Mouse (Mus musculus) heart, postnatal 0 days (tissue): ENCODE results near the gene Olfr308. TPM values are rescaled to one million over a fixed set of nuclear protein-coding genes. Genes with fewer than 3 reads are reported as not detected.
"Not testable (repeated sequence)": the region's sequence is repeated elsewhere in the genome, so short reads cannot be mapped to it uniquely, and the experiment has no call there.

ENCODE experiments used
- ATAC-seq: fragments of 200-750 bp; cut with Nextera tagmentation; 2 replicates; pipeline ENCODE4 v1.8.0; 2017; ENCODE audit warnings: low read depth, moderate number of reproducible peaks, moderate library complexity; ENCODE audit not compliant: insufficient read depth
- DNase-seq: peaks from one replicate; pipeline ENCODE4 v3.0.0-alpha.2; 2016; ENCODE audit warnings: low spot score
- H3K27ac ChIP-seq: fragments of 300-500 bp; sonication (generic); 2 replicates; pipeline ENCODE4 v1.5.1; 2014; ENCODE audit warnings: low read depth, mild to moderate bottlenecking
- H3K27me3 ChIP-seq: fragments of 300-500 bp; sonication (generic); 2 replicates; pipeline ENCODE4 v1.6.1; 2014; ENCODE audit warnings: low read length, mixed read lengths; ENCODE audit not compliant: control insufficient read depth, insufficient read depth
- H3K36me3 ChIP-seq: fragments of 300-500 bp; sonication (generic); replicated peaks from 2 replicates; pipeline ENCODE4 v1.6.1; 2014; ENCODE audit warnings: low read length, mixed read lengths; ENCODE audit not compliant: control insufficient read depth, insufficient read depth
- H3K4me1 ChIP-seq: fragments of 300-500 bp; sonication (generic); 2 replicates; pipeline ENCODE4 v1.6.1; 2014; ENCODE audit warnings: antibody characterized with exemption; ENCODE audit not compliant: control insufficient read depth, insufficient read depth
- H3K4me2 ChIP-seq: fragments of 300-500 bp; sonication (generic); 2 replicates; pipeline ENCODE4 v1.6.1; 2014; ENCODE audit warnings: low read depth, mild to moderate bottlenecking, low read length, moderate library complexity
- H3K4me3 ChIP-seq: fragments of 300-500 bp; sonication (generic); 2 replicates; pipeline ENCODE4 v1.5.1; 2014; ENCODE audit warnings: low read depth, low read length
- H3K9ac ChIP-seq: fragments of 300-500 bp; sonication (generic); replicated peaks from 2 replicates; pipeline ENCODE4 v1.6.1; 2014; ENCODE audit warnings: low read depth, low read length, mixed read lengths
- H3K9me3 ChIP-seq: fragments of 300-500 bp; sonication (generic); replicated peaks from 2 replicates; pipeline ENCODE4 v1.6.1; 2016; ENCODE audit warnings: low read length; ENCODE audit not compliant: control insufficient read depth
- CTCF ChIP-seq: IDR thresholded peaks from 2 replicates; pipeline ENCODE4 v1.5.1; 2016; ENCODE audit warnings: antibody characterized with exemption, control low read depth, low read depth
- EP300 ChIP-seq: IDR thresholded peaks from 2 replicates; pipeline ENCODE4 v1.6.1; 2016; ENCODE audit warnings: antibody characterized with exemption, low read depth
- WGBS: fragments of 180-500 bp; shearing (Covaris S2); extraction: QIAGEN DNeasy Blood & Tissue Kit; methylation state at CpG from one replicate; pipeline ENCODE4 v1.1.7; 2014; 5-methylcytosine and 5-hydroxymethylcytosine counted together
- polyA plus RNA-seq: library from polyadenylated mRNA; unstranded; fragments of >200 nt; fragmentation: Nextera tagmentation; extraction: Ambion mirVana; gene quantifications from 2 replicates; pipeline ENCODE4 v1.2.1, GENCODE M21; 2015
- total RNA-seq: library from RNA; depleted of rRNA; stranded (reverse); fragments of >200 nt; gene quantifications from 2 replicates; pipeline ENCODE4 v1.2.3, GENCODE M21; 2014; ENCODE audit warnings: low replicate concordance; rRNA removed

Olfr308 gene
- total RNA-seq (not detected in 2 replicates), polyA plus RNA-seq (not detected in 2 replicates)

DNA sequence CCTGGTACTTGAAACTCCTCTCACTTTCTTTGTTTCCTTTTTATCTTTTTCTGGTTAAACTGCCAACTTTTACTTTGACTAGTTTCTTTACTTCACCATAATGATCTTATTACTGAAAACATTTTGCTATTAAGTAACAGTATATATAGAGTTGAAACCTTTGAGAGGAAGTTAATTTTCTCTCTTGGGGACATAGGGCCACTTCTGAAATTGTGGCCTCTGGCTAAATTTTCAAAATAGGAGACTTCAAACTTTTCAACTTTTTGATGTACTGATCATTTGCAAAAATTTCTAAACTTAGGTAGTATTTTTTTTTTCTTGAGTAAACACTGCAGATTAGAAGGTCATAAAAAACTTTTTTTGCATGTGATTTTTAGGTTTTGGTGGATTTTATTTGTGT, at the start of gene Olfr308:
Olfr308 (minus strand) TSS at position 101 of the 400 bp plus-strand sequence.
- no peak for DNase-seq
- H3K27me3 ChIP-seq = no peaks in the 10 kb centered on the region
- ATAC-seq = no peak
- no peaks in the 10 kb centered on the region for H3K4me1 ChIP-seq
- no peak within 1 kb of the TSS for H3K4me2 ChIP-seq
- no peak within 1 kb of the TSS for H3K9ac ChIP-seq
- H3K9me3 ChIP-seq = no peaks in the 10 kb centered on the region
- H3K4me3 ChIP-seq = no peak within 1 kb of the TSS
- no peak within 1 kb of the TSS for H3K27ac ChIP-seq
- TF ChIP-seq CTCF = no peak
- TF ChIP-seq EP300 = no peak
- H3K36me3 ChIP-seq = no peaks in the 10 kb centered on the region

DNA sequence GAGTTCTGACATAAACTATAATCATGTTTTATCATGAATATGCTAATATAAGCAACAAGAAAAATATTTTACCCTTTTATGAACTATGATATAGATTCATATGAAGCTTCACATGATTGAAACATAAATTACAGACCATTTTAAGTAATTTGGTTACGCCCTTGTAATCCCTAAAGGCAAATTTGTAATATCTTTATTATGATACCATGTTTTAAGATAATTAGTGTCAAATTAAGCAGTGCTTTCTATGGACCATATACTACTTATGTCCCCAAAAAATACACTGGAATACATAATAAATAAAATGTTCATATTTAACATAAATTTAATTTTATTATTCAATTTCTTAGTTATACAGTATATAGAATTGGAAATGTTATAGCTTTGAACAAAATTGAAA, 41.4 kb upstream of the Olfr308 start, which contains the start of gene Olfr305:
Olfr305 (minus strand) TSS at position 101 of the 400 bp plus-strand sequence.
- Histone ChIP-seq H3K36me3 (no peaks in the 10 kb centered on the region), H3K4me1 (no peaks in the 10 kb centered on the region), H3K27me3 (no peaks in the 10 kb centered on the region), H3K9me3 (no peaks in the 10 kb centered on the region), H3K4me3 (no peak within 1 kb of the TSS), H3K9ac (no peak within 1 kb of the TSS), H3K27ac (no peak within 1 kb of the TSS), H3K4me2 (no peak within 1 kb of the TSS)
- TF ChIP-seq EP300 = no peak
- no peak for TF ChIP-seq CTCF
- WGBS = 71% methylated on average over 1 of the region's 1 CpGs
- ATAC-seq = no peak
- DNase-seq = no peak

DNA sequence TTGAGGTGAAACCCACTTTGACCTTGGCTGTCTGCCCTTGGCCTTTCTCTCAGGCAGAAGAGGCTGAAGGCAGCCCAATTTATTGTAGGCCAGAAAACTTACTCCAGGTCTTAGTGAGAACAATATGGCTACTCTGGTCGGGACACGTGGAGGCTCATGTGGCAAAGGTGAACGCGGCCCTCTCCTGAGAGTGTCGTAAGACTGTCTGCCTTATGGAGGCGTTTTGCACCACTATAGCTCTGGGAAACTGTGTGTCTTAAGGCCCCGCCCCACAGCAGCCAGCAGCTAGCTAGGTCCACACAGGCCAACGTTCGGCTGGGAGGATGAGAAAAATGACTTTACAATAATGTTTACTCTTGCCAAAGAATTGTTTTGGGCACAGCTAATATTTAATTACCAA, 20.9 kb upstream of the Olfr308 start:
- not testable (repeated sequence) for H3K27ac ChIP-seq, H3K4me1 ChIP-seq, H3K9me3 ChIP-seq, ATAC-seq, H3K4me3 ChIP-seq, DNase-seq, H3K9ac ChIP-seq, H3K4me2 ChIP-seq, H3K36me3 ChIP-seq, H3K27me3 ChIP-seq
- 81% methylated on average over 9 of the region's 9 CpGs for WGBS

DNA sequence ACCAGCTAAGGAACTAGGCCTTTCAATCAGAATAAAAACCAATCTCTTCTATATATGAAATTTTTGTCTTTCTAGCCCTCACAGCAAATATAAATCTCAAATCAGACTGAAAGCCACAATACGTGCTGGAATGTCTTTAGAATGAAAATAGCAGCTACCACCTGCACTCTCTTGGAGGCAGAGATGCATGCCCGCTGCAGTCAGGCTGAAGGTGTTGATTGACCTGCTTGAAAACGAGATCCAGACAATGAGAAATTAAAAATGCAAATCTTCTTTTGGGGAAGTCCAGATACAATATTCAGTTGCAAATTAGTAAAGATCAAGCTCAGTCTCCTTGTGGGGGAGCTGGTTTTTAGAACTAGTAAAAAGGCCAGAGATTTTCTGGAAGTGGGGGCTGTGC, 18.8 kb upstream of the Olfr308 start:
- Histone ChIP-seq H3K9me3 (no peaks in the 10 kb centered on the region), H3K9ac (no peak overlapping the region), H3K36me3 (no peaks in the 10 kb centered on the region), H3K4me3 (no peak overlapping the region), H3K27ac (no peak overlapping the region), H3K4me2 (no peak overlapping the region), H3K27me3 (no peaks in the 10 kb centered on the region), H3K4me1 (no peaks in the 10 kb centered on the region)
- 50% methylated on average over 3 of the region's 3 CpGs for WGBS
- DNase-seq (no peak), ATAC-seq (no peak)
- TF ChIP-seq CTCF (no peak), EP300 (no peak)

DNA sequence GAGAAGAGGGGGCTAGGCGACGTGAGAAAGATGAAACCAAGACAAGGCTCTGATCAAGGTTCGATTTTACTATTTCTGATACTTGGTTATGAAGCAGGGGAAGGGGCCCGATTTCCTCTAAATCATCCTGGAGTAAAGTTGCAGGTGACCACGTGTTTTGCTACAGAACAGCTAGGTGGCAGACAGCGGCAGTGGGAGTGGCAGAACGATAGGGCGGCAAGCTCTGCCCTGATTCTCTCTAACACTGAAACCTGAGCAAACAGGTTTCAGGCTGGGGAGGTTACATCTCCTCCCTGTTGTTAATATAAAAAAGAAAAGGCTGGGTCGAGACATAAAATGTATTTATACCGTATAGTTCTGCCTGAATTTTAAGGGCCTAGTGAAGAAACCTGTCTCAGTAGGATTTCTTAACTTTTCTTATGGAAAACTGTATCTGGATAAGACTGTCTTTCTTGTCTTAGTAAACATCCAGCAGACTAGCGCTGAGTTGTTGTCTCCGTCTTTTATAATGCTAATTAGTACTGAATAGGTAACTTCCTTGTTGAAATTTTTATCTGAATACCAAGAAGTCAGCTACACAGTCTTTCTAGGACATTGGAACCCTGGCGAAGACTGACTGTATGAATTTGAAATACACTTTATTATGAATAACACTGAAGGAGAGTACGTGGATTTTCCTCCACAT, 17.6 kb upstream of the Olfr308 start:
- WGBS = 61% methylated on average over 14 of the region's 14 CpGs
- H3K9me3 ChIP-seq = no peaks in the 10 kb centered on the region
- no peaks in the 10 kb centered on the region for H3K36me3 ChIP-seq
- no peak overlapping the region for H3K4me2 ChIP-seq
- no peak overlapping the region for H3K9ac ChIP-seq
- no peak for ATAC-seq
- no peak for DNase-seq
- no peaks in the 10 kb centered on the region for H3K27me3 ChIP-seq
- H3K4me1 ChIP-seq = no peaks in the 10 kb centered on the region
- no peak overlapping the region for H3K4me3 ChIP-seq
- H3K27ac ChIP-seq = no peak overlapping the region
- TF ChIP-seq EP300 = no peak
- no peak for TF ChIP-seq CTCF

DNA sequence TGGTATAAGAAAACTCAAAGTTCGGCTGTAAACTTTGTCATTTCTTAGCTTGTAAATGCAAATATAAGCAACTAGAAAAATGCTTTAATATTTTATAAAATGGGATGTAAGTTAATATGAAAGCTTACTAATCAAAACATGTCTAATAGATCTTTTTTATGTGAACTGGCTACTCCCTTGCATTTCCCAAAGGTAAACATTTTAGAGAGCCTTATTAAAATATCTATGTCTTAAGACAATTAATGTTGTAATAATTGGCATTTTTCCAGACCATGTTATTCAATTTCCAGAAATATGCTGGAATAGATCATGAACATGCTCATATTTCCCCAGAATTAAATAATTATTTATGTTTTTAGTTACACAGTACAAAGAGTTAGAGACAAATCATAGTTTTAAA, 12.1 kb upstream of the Olfr308 start, which contains the start of gene Olfr307:
Olfr307 (minus strand) TSS at position 101 of the 400 bp plus-strand sequence.
- ATAC-seq (no peak), DNase-seq (no peak)
- Histone ChIP-seq H3K4me3 (no peak within 1 kb of the TSS), H3K36me3 (no peaks in the 10 kb centered on the region), H3K9me3 (no peaks in the 10 kb centered on the region), H3K4me2 (no peak within 1 kb of the TSS), H3K9ac (no peak within 1 kb of the TSS), H3K27me3 (no peaks in the 10 kb centered on the region), H3K4me1 (no peaks in the 10 kb centered on the region), H3K27ac (no peak within 1 kb of the TSS)
- TF ChIP-seq CTCF = no peak
- TF ChIP-seq EP300 = no peak
- WGBS = 56% methylated on average over 1 of the region's 1 CpGs
